Mouse (Mus musculus): Measurements from ENCODE around the gene Prdm11. TPM values are rescaled to one million over a fixed set of nuclear protein-coding genes. Genes with fewer than 3 reads are reported as not detected.

Prdm11 gene
- total RNA-seq, 1 experiment = 3.7 TPM

- H3K9ac ChIP-seq (ENCODE audit: insufficient read depth, low read depth, low read length, poor library complexity, severe bottlenecking) = no peak overlapping the region
- H3K4me1 ChIP-seq (ENCODE audit: control insufficient read depth in 2 of 2, insufficient read depth in 2 of 2, low read length in 2 of 2, poor library complexity in 1 of 2) = peaks cover 0 to 19% of the 10 kb centered on the region in 2 experiments; a peak in 1 of 4 replicates
- in situ Hi-C loops (cut with MboI; ENCODE audit: low sequenced_read_pairs in 2 of 2, unreplicated experiment in 2 of 2) = no loop called here
- no peak for TF ChIP-seq HCFC1 (IDR thresholded peaks at IDR 0.05; ENCODE audit: borderline replicate concordance, insufficient read depth, low read length)
- no peak for TF ChIP-seq ZC3H11A (IDR thresholded peaks at IDR 0.05; ENCODE audit: borderline replicate concordance, low read depth, low read length)
- TF ChIP-seq ZNF384 (IDR thresholded peaks at IDR 0.05; ENCODE audit: low read depth, low read length) = no peak
- no peak for TF ChIP-seq CHD2 (IDR thresholded peaks at IDR 0.05; ENCODE audit: low read depth, low read length)
- no peak for TF ChIP-seq MAFK (IDR thresholded peaks at IDR 0.05; ENCODE audit: insufficient read depth, low read depth, low read length)
- no peaks in the 10 kb centered on the region for H3K36me3 ChIP-seq (ENCODE audit: control insufficient read depth, insufficient read depth, low read length, poor library complexity, severe bottlenecking)
- no peak overlapping the region for H3K4me3 ChIP-seq (ENCODE audit: insufficient read depth in 1 of 2, low read depth in 1 of 2, low read length in 2 of 2, poor library complexity in 1 of 2, severe bottlenecking in 1 of 2)
- H3K27ac ChIP-seq (ENCODE audit: insufficient read depth, low read depth, low read length, poor library complexity, severe bottlenecking) = no peak overlapping the region
- no peak for DNase-seq (ENCODE audit: low read depth, low spot score)
- no peaks in the 10 kb centered on the region for H3K9me3 ChIP-seq (ENCODE audit: control insufficient read depth, insufficient read depth, low read depth, low read length)
Observed at GRCm38 (mm10) chr2:92985171-92985570, 60.8 kb downstream of the Prdm11 start.

- Histone ChIP-seq H3K4me1 (ENCODE audit: control insufficient read depth in 2 of 2, insufficient read depth in 2 of 2, low read length in 2 of 2, poor library complexity in 1 of 2) (peaks cover 0 to 19% of the 10 kb centered on the region in 2 experiments; a peak in 1 of 4 replicates), H3K36me3 (ENCODE audit: control insufficient read depth, insufficient read depth, low read length, poor library complexity, severe bottlenecking) (no peaks in the 10 kb centered on the region), H3K9me3 (ENCODE audit: control insufficient read depth, insufficient read depth, low read depth, low read length) (no peaks in the 10 kb centered on the region), H3K9ac (ENCODE audit: insufficient read depth, low read depth, low read length, poor library complexity, severe bottlenecking) (no peak overlapping the region), H3K4me3 (ENCODE audit: insufficient read depth in 1 of 2, low read depth in 1 of 2, low read length in 2 of 2, poor library complexity in 1 of 2, severe bottlenecking in 1 of 2) (no peak overlapping the region), H3K27ac (ENCODE audit: insufficient read depth, low read depth, low read length, poor library complexity, severe bottlenecking) (no peak overlapping the region)
- in situ Hi-C loops (cut with MboI; ENCODE audit: low sequenced_read_pairs in 2 of 2, unreplicated experiment in 2 of 2) = no loop called here
- no peak for TF ChIP-seq ZNF384 (IDR thresholded peaks at IDR 0.05; ENCODE audit: low read depth, low read length)
- TF ChIP-seq HCFC1 (IDR thresholded peaks at IDR 0.05; ENCODE audit: borderline replicate concordance, insufficient read depth, low read length) = no peak
- no peak for TF ChIP-seq ZC3H11A (IDR thresholded peaks at IDR 0.05; ENCODE audit: borderline replicate concordance, low read depth, low read length)
- no peak for TF ChIP-seq MAFK (IDR thresholded peaks at IDR 0.05; ENCODE audit: insufficient read depth, low read depth, low read length)
- TF ChIP-seq CHD2 (IDR thresholded peaks at IDR 0.05; ENCODE audit: low read depth, low read length) = no peak
- no peak for DNase-seq (ENCODE audit: low read depth, low spot score)
Observed at GRCm38 (mm10) chr2:92984321-92985108, 61.5 kb downstream of the Prdm11 start.

GRCm38 (mm10) chr2:92983273-92983620 lies 62.7 kb downstream of the Prdm11 start:
- Histone ChIP-seq H3K36me3 (ENCODE audit: control insufficient read depth, insufficient read depth, low read length, poor library complexity, severe bottlenecking) (no peaks in the 10 kb centered on the region), H3K27ac (ENCODE audit: insufficient read depth, low read depth, low read length, poor library complexity, severe bottlenecking) (no peak overlapping the region)
- no peak for DNase-seq (ENCODE audit: low read depth, low spot score)

GRCm38 (mm10) chr2:92982591-92983272 lies 63.2 kb downstream of the Prdm11 start:
- peaks cover 0 to 7% of the 10 kb centered on the region in 2 experiments; a peak in 1 of 4 replicates for H3K4me1 ChIP-seq (ENCODE audit: control insufficient read depth in 2 of 2, insufficient read depth in 2 of 2, low read length in 2 of 2, poor library complexity in 1 of 2)
- TF ChIP-seq HCFC1 (IDR thresholded peaks at IDR 0.05; ENCODE audit: borderline replicate concordance, insufficient read depth, low read length) = no peak
- no peak for TF ChIP-seq ZNF384 (IDR thresholded peaks at IDR 0.05; ENCODE audit: low read depth, low read length)
- TF ChIP-seq MAFK (IDR thresholded peaks at IDR 0.05; ENCODE audit: insufficient read depth, low read depth, low read length) = 0 out of 2 replicates have a peak, but pooled peaks have one; percentile 9
- no peak overlapping the region for H3K9ac ChIP-seq (ENCODE audit: insufficient read depth, low read depth, low read length, poor library complexity, severe bottlenecking)
- DNase-seq (ENCODE audit: low read depth, low spot score) = no peak
- no peaks in the 10 kb centered on the region for H3K36me3 ChIP-seq (ENCODE audit: control insufficient read depth, insufficient read depth, low read length, poor library complexity, severe bottlenecking)
- in situ Hi-C loops (cut with MboI; ENCODE audit: low sequenced_read_pairs in 2 of 2, unreplicated experiment in 2 of 2) = no loop called here
- no peaks in the 10 kb centered on the region for H3K9me3 ChIP-seq (ENCODE audit: control insufficient read depth, insufficient read depth, low read depth, low read length)
- no peak overlapping the region for H3K4me3 ChIP-seq (ENCODE audit: insufficient read depth in 1 of 2, low read depth in 1 of 2, low read length in 2 of 2, poor library complexity in 1 of 2, severe bottlenecking in 1 of 2)
- H3K27ac ChIP-seq (ENCODE audit: insufficient read depth, low read depth, low read length, poor library complexity, severe bottlenecking) = no peak overlapping the region

More at GRCm38 (mm10) chr2:92983273-92983620, 62.7 kb downstream of the Prdm11 start:
- H3K4me1 ChIP-seq (ENCODE audit: control insufficient read depth in 2 of 2, insufficient read depth in 2 of 2, low read length in 2 of 2, poor library complexity in 1 of 2) = peaks cover 0 to 8% of the 10 kb centered on the region in 2 experiments; a peak in 1 of 4 replicates
- H3K4me3 ChIP-seq (ENCODE audit: insufficient read depth in 1 of 2, low read depth in 1 of 2, low read length in 2 of 2, poor library complexity in 1 of 2, severe bottlenecking in 1 of 2) = no peak overlapping the region
- no peak for TF ChIP-seq ZC3H11A (IDR thresholded peaks at IDR 0.05; ENCODE audit: borderline replicate concordance, low read depth, low read length)
- TF ChIP-seq MAFK (IDR thresholded peaks at IDR 0.05; ENCODE audit: insufficient read depth, low read depth, low read length) = no peak
- no peak for TF ChIP-seq CHD2 (IDR thresholded peaks at IDR 0.05; ENCODE audit: low read depth, low read length)
- TF ChIP-seq HCFC1 (IDR thresholded peaks at IDR 0.05; ENCODE audit: borderline replicate concordance, insufficient read depth, low read length) = no peak
- TF ChIP-seq ZNF384 (IDR thresholded peaks at IDR 0.05; ENCODE audit: low read depth, low read length) = no peak
- in situ Hi-C loops (cut with MboI; ENCODE audit: low sequenced_read_pairs in 2 of 2, unreplicated experiment in 2 of 2) = no loop called here
- H3K9ac ChIP-seq (ENCODE audit: insufficient read depth, low read depth, low read length, poor library complexity, severe bottlenecking) = no peak overlapping the region
- H3K9me3 ChIP-seq (ENCODE audit: control insufficient read depth, insufficient read depth, low read depth, low read length) = no peaks in the 10 kb centered on the region

Measured in ES-E14 (cell line).